Mouse (Mus musculus) spleen, embryonic (tissue): ENCODE measurements around the gene Rnaseh1.

Experiments
- CTCF ChIA-PET: fragments of 350-600 bp; sonication (Branson Sonifier 250); formaldehyde crosslinking; loops from one replicate; lab custom pipeline; 2022; lab: Charles Lee

Rnaseh1 gene

GRCm38 (mm10) chr12:28649141-28650110 is at the start of gene Rnaseh1:
Rnaseh1 (plus strand) TSS chr12:28649602.
- CTCF ChIA-PET: no interaction called here

GRCm38 (mm10) chr12:28602259-28602658 is 47.1 kb upstream of the Rnaseh1 start:
- CTCF ChIA-PET: no interaction called here

GRCm38 (mm10) chr12:28603494-28603893 is 45.9 kb upstream of the Rnaseh1 start:
- CTCF ChIA-PET: no interaction called here

- CTCF ChIA-PET: interaction anchor here (0.7 kb wide), 1 partner anchor 30 kb away, joined by 3 read pairs; no protein-coding TSS in a partner anchor
Measured at GRCm38 (mm10) chr12:28607546-28608305, 41.7 kb upstream of the Rnaseh1 start.

GRCm38 (mm10) chr12:28612391-28612790 is 37.0 kb upstream of the Rnaseh1 start:
- CTCF ChIA-PET: no interaction called here

GRCm38 (mm10) chr12:28614401-28614800 is 35.0 kb upstream of the Rnaseh1 start:
- CTCF ChIA-PET: no interaction called here

GRCm38 (mm10) chr12:28617297-28617696 is 32.1 kb upstream of the Rnaseh1 start:
- CTCF ChIA-PET: no interaction called here

GRCm38 (mm10) chr12:28621451-28622166 is 27.8 kb upstream of the Rnaseh1 start:
- CTCF ChIA-PET: no interaction called here

GRCm38 (mm10) chr12:28622167-28622532 is 27.3 kb upstream of the Rnaseh1 start:
- CTCF ChIA-PET: no interaction called here

- CTCF ChIA-PET: no interaction called here
Measured at GRCm38 (mm10) chr12:28622641-28623040, 26.8 kb upstream of the Rnaseh1 start.

GRCm38 (mm10) chr12:28623195-28623594 is 26.2 kb upstream of the Rnaseh1 start, which contains the start of gene Colec11:
Colec11 (minus strand) TSS chr12:28623377.
- CTCF ChIA-PET: no interaction called here

GRCm38 (mm10) chr12:28624251-28624650 is 25.2 kb upstream of the Rnaseh1 start:
- CTCF ChIA-PET: no interaction called here

GRCm38 (mm10) chr12:28625407-28625806 is 24.0 kb upstream of the Rnaseh1 start:
- CTCF ChIA-PET: no interaction called here

- CTCF ChIA-PET: no interaction called here
Measured at GRCm38 (mm10) chr12:28627092-28627491, 22.3 kb upstream of the Rnaseh1 start.

- CTCF ChIA-PET: no interaction called here
Measured at GRCm38 (mm10) chr12:28628436-28628835, 21.0 kb upstream of the Rnaseh1 start.

- CTCF ChIA-PET: interaction anchor here (0.6 to 1.2 kb wide), 2 partner anchors 16 to 17 kb away, joined by 3 read pairs; no protein-coding TSS in a partner anchor
Measured at GRCm38 (mm10) chr12:28635058-28635534, 14.3 kb upstream of the Rnaseh1 start.

GRCm38 (mm10) chr12:28635535-28636476 is 13.6 kb upstream of the Rnaseh1 start, which contains the start of gene Rps7:
Rps7 (minus strand) TSS chr12:28635953.
- CTCF ChIA-PET: interaction anchor here (0.6 to 1.2 kb wide), 4 partner anchors 16 to 26 kb away, joined by 3 read pairs; no protein-coding TSS in a partner anchor

- CTCF ChIA-PET: interaction anchor here (0.6 to 1.1 kb wide), 2 partner anchors 20 to 25 kb away, joined by 3 read pairs; no protein-coding TSS in a partner anchor
Measured at GRCm38 (mm10) chr12:28636543-28636942, 12.9 kb upstream of the Rnaseh1 start.

- CTCF ChIA-PET: no interaction called here
Measured at GRCm38 (mm10) chr12:28638778-28639177, 10.6 kb upstream of the Rnaseh1 start.

- CTCF ChIA-PET: interaction anchor here (1.3 kb wide), 1 partner anchor 26 kb away, joined by 3 read pairs; no protein-coding TSS in a partner anchor
Measured at GRCm38 (mm10) chr12:28662628-28663027, 13.2 kb downstream of the Rnaseh1 start.
